Mouse (Mus musculus) right cerebral cortex, postnatal 14 days (tissue): Measurements from ENCODE around the gene Upf2.
A peak's percentile ranks its signal among the peaks of the same experiment; 100 is the strongest.
"Not testable (repeated sequence)": the region's sequence is repeated elsewhere in the genome, so short reads cannot be mapped to it uniquely, and the experiment has no call there.

ENCODE experiments used
- DNase-seq: peaks from one replicate; pipeline ENCODE4 v3.0.0; 2022

Upf2 gene

DNA sequence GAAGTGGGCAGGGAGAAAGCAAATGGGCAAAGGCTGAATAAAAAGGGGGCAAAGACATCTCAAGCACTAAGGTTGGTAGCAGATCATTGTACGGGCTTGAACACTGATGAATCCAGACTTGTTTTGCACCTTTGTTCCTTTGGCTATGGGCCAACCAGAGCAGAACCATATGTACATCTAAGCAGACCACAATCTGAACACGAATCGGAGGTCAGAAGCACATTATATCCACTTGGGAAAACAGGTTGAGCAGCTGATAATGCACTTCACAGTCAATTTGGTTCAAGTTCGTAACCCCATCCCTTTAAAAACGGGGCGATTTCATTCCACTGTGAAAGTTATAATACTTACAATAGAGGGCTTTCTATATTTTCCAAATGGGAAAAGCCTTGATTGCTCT lies 964 bp upstream of the Upf2 start:
- DNase-seq: no peak

GRCm38 (mm10) chr2:5951621-5952211 lies 447 bp downstream of the Upf2 start:
- peak; percentile 46 for DNase-seq

GRCm38 (mm10) chr2:5957705-5958104 lies 6.4 kb downstream of the Upf2 start:
- DNase-seq: no peak

GRCm38 (mm10) chr2:5962265-5962664 lies 11.0 kb downstream of the Upf2 start:
- DNase-seq: no peak

DNA sequence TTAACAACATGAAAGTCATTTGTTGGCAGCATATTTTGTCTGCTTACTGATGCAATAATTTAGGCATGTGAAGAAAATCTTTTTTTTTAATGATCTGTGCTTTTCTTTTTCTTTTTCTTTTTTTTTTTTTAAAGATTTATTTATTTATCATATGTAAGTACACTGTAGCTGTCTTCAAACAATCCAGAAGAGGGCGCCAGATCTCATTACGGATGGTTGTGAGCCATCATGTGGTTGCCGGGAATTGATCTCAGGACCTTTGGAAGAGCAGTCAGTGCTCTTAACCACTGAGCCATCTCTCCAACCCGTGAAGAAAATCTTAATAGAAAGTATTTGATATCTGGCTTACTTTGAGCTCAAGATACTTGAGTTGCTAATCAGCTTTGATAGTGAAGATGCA lies 12.5 kb downstream of the Upf2 start:
- not testable (repeated sequence) for DNase-seq

- no peak for DNase-seq
These were observed 14.7 kb downstream of the Upf2 start for GRCm38 (mm10) chr2:5965972-5966371.

DNA sequence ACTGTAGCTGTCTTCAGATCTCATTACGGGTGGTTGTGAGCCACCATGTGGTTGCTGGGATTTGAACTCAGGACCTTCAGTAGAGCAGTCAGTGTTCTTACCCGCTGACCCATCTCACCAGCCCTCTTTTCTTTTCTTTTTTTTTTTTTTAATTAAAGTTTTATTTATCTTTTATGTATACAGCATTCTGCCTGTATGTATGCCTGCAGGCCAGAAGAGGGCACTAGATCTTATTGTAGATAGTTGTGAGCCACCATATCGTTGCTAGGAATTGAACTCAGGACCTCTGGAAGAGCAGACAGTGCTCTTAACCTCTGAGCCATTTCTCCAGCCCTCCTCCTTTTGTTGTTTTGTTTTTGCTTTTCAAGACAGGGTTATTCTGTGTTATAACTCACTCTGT lies 19.4 kb downstream of the Upf2 start:
- not testable (repeated sequence) for DNase-seq

DNA sequence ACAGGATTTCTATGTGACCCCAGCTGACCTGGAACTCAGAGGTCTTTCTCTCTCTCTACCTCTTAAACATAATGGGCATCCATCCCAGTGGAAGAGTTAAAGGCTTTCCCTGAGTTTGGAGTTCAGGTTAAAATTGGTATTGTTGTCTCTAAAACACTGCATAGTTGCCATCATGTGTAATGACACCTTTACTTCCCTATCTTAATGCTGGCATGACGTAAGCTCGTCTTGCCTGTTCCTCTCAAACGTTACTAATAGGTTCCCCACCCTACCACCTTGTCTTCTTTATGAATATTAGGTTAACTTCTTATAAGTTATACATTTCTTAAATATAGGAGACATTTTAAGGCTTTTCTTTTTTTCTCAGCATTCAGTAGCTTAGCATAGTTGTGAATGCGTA lies 26.3 kb downstream of the Upf2 start:
- DNase-seq: no peak

- DNase-seq: peak; percentile 38
These were observed 44.3 kb downstream of the Upf2 start for GRCm38 (mm10) chr2:5995538-5995937.

GRCm38 (mm10) chr2:6003949-6004348 lies 52.7 kb downstream of the Upf2 start:
- DNase-seq: no peak

DNA sequence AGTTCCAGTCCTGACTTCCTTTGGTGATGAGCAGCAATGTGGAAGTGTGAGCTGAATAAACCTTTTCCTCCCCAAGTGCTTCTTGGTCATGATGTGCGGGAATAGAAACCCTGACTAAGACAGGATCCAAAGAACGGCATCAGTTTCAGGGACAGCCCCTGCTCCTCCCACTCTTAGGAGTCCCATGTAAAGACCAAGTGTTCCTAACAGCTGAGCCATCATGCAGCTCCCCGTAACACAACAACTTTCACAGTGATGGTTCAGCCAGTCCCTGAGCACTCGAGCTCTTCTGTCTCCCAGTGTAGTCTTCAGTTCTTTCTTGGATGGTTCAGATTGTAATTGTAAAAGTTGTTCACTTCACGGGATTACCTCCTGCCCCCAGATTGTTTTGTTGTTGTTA lies 63.3 kb downstream of the Upf2 start:
- DNase-seq: no peak

DNA sequence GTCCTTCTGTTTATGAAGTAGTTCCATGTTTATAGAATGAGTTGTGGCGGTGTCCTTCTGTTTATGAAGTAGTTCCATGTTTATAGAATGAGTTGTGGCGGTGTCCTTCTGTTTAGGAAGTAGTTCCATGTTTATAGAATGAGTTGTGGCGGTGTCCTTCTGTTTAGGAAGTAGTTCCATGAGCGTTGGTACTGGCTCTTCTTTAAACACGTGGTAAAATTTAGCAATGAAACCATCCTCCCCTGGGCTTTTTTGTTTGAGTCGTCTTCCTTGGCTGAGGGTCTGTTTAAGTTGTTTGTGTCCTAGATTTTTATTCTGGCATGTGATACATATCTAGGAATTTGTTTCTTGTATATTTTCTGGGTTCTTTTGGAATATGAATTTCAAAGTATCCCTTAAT lies 63.9 kb downstream of the Upf2 start:
- DNase-seq: not testable (repeated sequence)

DNA sequence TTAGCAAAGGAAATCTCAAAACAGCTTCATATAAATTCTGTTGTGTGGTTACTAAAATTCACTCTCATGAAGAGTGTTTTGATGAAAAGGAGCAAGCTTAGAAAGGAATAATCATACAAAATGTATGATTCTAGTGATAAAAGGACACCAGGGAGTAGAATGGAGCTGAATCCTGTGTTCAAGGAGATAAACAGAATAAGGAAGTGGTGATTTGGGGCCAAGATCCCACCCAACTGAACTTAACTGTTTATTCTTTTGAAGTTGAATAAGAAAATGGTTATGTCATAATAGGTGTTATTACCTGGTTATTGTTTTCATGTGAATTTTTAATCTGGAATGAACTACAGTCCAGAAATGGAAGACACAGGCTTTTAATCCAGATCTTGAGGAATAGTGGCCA lies 69.3 kb downstream of the Upf2 start:
- DNase-seq: no peak

- no peak for DNase-seq
These were observed 91.4 kb downstream of the Upf2 start for GRCm38 (mm10) chr2:6042644-6043043.

GRCm38 (mm10) chr2:6046796-6047195 lies 95.5 kb downstream of the Upf2 start:
- DNase-seq: no peak

- DNase-seq: no peak
These were observed 97.3 kb downstream of the Upf2 start for GRCm38 (mm10) chr2:6048570-6048969.

GRCm38 (mm10) chr2:6049018-6049417 lies 97.7 kb downstream of the Upf2 start:
- no peak for DNase-seq

- DNase-seq: no peak
These were observed 104.2 kb downstream of the Upf2 start for GRCm38 (mm10) chr2:6055466-6055865.

DNA sequence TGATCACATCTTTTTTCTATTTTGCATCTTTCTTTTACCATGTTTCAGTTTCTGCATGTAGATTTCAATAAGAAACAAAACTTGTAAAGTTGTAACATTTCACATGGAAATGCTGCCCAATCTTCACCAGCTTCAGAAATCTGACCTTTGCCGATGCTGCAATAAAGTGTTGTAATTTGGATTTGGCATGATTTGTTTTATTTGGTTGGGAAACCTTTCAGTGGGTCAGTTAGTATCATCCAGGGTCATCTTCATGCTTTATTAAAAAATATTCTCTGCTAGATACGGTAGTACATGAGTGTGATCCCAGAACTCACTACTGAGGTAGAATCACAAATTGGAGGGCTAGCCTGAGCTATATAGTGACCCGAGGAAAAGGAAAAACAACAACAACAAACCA lies 105.2 kb downstream of the Upf2 start:
- no peak for DNase-seq

GRCm38 (mm10) chr2:6059291-6059690 lies 108.0 kb downstream of the Upf2 start:
- no peak for DNase-seq

DNA sequence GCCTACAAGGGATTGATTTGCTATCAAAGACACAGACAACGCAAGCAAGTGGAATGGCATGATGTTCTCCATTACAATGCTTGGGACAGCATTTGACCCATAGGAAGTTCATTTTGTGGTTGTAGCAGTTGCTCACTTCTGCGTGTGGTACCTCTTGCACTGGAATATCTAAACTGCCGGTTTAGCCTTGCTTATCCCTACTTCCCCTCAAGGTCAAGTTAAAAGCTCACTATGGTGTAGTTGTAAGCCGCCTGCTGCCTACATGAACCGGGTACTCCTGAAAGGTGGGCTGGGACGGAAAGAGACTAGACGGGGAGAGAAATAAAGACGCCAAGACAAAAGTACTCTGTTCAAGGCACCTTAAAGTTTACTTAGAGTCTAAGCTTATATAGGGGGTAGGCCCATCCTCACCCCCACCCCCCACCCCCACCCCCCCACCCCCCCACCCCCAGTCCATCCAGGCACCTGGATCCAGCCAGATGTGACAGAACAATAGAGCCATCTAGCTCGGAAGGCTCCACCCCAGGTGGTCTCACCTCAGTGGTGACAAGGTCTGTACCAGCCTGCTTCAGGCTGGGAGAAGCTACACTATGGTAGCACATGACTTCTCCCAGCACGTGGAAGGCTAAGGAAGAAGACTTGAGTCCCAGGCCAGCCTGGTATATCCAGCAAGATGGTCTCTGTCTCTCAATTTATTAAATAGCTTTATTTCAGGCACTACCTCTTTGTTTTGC lies 109.0 kb downstream of the Upf2 start:
- DNase-seq: no peak

DNA sequence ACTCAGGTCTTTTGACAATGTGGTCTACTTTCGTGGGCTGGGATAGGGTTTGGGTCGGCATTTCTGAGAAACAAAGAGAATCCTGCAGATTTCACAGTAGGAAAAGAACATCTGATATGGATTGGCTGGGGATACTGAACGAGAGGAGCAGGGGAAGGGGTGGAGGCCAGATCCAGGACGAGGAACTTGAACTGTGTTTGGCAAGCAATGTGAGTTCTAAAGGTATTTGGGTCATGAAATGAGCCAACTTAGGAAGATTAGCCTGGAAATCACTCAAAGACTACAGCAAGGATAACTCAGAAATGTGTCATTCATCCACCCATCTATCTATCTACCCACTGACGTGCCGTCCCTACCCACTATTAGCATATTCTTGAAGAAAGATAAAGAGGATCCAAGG lies 116.1 kb downstream of the Upf2 start:
- DNase-seq: no peak

DNA sequence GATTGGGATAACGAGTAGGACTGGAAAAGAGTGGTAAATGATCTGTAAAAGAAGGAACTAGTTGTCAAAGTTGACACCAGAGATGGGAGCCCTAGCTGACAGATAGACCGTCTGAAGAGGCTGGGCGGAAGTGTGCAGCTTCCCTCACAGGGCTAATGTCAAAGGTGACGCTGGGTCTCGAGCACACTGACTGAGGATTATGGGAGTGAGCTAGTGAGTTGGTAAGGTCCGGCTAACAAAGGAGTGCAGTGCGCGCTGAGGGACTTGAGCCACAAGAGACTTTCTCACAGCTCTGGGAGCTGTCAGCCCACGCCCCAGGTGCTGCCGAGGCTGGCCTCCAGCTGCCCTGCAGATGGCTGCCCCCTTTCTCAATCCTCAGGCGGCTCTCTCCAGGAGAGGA lies 119.7 kb downstream of the Upf2 start:
- DNase-seq: no peak

GRCm38 (mm10) chr2:6071598-6072440 lies 120.5 kb downstream of the Upf2 start:
- DNase-seq: no peak
